Mouse (Mus musculus) spleen, adult 2 months (tissue): Measurements from ENCODE around the gene Wdr72.

ENCODE experiments used
- CTCF ChIP-seq: fragments of 200-500 bp; IDR thresholded peaks from 2 replicates; pipeline ENCODE4 v1.5.1; 2011; ENCODE audit warnings: mild to moderate bottlenecking, inconsistent platforms; ENCODE audit not compliant: insufficient read depth, insufficient read length, insufficient replicate concordance; ENCODE audit errors: extremely low read depth
- POLR2A ChIP-seq: fragments of 200-500 bp; IDR thresholded peaks from 2 replicates; pipeline ENCODE4 v1.6.1; 2011; ENCODE audit warnings: low read depth, low read length, inconsistent platforms

DNA sequence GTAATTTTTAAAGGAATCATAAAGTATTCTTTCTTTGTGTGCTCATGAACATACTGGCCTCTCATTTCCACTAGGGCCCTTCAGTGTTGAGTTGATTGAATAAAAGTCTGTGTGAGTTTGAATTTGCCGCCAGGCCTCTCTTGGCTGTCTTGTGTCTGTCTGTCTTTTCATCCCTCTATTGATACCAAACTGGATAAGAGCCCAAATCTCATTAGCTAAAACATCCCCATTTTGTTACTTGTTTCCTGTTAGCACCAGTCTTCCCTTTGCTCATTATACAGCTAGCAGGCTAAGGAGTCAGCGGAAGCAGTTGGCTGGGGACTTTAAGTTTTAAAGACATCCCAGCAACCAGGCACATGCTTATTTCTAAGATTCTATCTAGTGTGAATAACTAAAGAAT is 84.7 kb downstream of the Wdr72 start:
- TF ChIP-seq CTCF (no peak), POLR2A (no peak)
